Mouse (Mus musculus) stomach, embryonic 16.5 days (tissue): ENCODE results near the gene Dnah17. TPM values are rescaled to one million over a fixed set of nuclear protein-coding genes. Genes with fewer than 3 reads are reported as not detected.
A peak's percentile ranks its signal among the peaks of the same experiment; 100 is the strongest.

Experiments
- ATAC-seq: fragments of 200-750 bp; cut with Nextera tagmentation; 2 replicates; pipeline ENCODE4 v1.8.0; 2017; ENCODE audit warnings: moderate number of reproducible peaks, moderate TSS enrichment; ENCODE audit not compliant: insufficient read depth, low FRiP score
- H3K27ac ChIP-seq: fragments of 300-500 bp; sonication (generic); 2 replicates; pipeline ENCODE4 v1.5.1; 2014; ENCODE audit warnings: low read length
- H3K27me3 ChIP-seq: fragments of 300-500 bp; sonication (generic); 2 replicates; pipeline ENCODE4 v1.6.1; 2014; ENCODE audit warnings: low read length, control low read depth, mixed read lengths; ENCODE audit not compliant: control insufficient read depth, insufficient read depth
- H3K36me3 ChIP-seq: fragments of 300-500 bp; sonication (generic); 2 replicates; pipeline ENCODE4 v1.6.1; 2014; ENCODE audit warnings: low read length; ENCODE audit not compliant: control insufficient read depth, insufficient read depth
- H3K4me1 ChIP-seq: fragments of 300-500 bp; sonication (generic); 2 replicates; pipeline ENCODE4 v1.6.1; 2014; ENCODE audit warnings: low read length, control low read depth, mixed read lengths; ENCODE audit not compliant: control insufficient read depth, insufficient read depth
- H3K4me2 ChIP-seq: fragments of 300-500 bp; sonication (generic); 2 replicates; pipeline ENCODE4 v1.6.1; 2014; ENCODE audit warnings: low read depth, low read length, mixed read lengths
- H3K4me3 ChIP-seq: fragments of 300-500 bp; sonication (generic); replicated peaks from 2 replicates; pipeline ENCODE4 v1.5.1; 2014; ENCODE audit warnings: mild to moderate bottlenecking, low read length
- H3K9ac ChIP-seq: fragments of 300-500 bp; sonication (generic); 2 replicates; pipeline ENCODE4 v1.6.1; 2014; ENCODE audit warnings: low read length
- H3K9me3 ChIP-seq: fragments of 300-500 bp; sonication (generic); replicated peaks from 2 replicates; pipeline ENCODE4 v1.6.1; 2016; ENCODE audit warnings: low read length, control low read depth; ENCODE audit not compliant: control insufficient read depth
- WGBS: fragments of 180-500 bp; shearing (Covaris S2); extraction: QIAGEN DNeasy Blood & Tissue Kit; methylation state at CpG from one replicate; pipeline ENCODE4 v1.1.7; 2014; 5-methylcytosine and 5-hydroxymethylcytosine counted together
- polyA plus RNA-seq: library from polyadenylated mRNA; unstranded; fragments of >200 nt; fragmentation: Nextera tagmentation; extraction: Ambion mirVana; gene quantifications from 2 replicates; pipeline ENCODE4 v1.2.1, GENCODE M21; 2015

The Dnah17 gene
- polyA plus RNA-seq, 1 experiment from 2014 or later: 0.13 TPM

GRCm38 (mm10) chr11:117995255-117995654, 135.2 kb downstream of the Dnah17 start:
- no peak overlapping the region for H3K4me2 ChIP-seq
- H3K4me3 ChIP-seq: no peak overlapping the region
- no peaks in the 10 kb centered on the region for H3K27me3 ChIP-seq
- WGBS: 70% methylated on average over 2 of the region's 2 CpGs
- no peaks in the 10 kb centered on the region for H3K9me3 ChIP-seq
- ATAC-seq: no peak
- H3K4me1 ChIP-seq: peaks cover 63% of the 10 kb centered on the region
- H3K27ac ChIP-seq: peak overlapping the region; percentile 90
- H3K9ac ChIP-seq: peak overlapping the region; percentile 53; the same call in 1 of the 2 replicates
- no peaks in the 10 kb centered on the region for H3K36me3 ChIP-seq

- H3K9ac ChIP-seq: peak overlapping the region; percentile 63
- 44% methylated on average over 9 of the region's 9 CpGs for WGBS
- H3K4me1 ChIP-seq: peaks cover 62% of the 10 kb centered on the region
- H3K4me3 ChIP-seq: no peak overlapping the region
- peak overlapping the region; percentile 90 for H3K27ac ChIP-seq
- no peaks in the 10 kb centered on the region for H3K36me3 ChIP-seq
- no peaks in the 10 kb centered on the region for H3K27me3 ChIP-seq
- no peaks in the 10 kb centered on the region for H3K9me3 ChIP-seq
- ATAC-seq: peak; percentile 65; the same call in 1 of the 2 replicates
- no peak overlapping the region; the same call in 1 of the 2 replicates for H3K4me2 ChIP-seq
These were observed 136.0 kb downstream of the Dnah17 start for GRCm38 (mm10) chr11:117994250-117995057.

GRCm38 (mm10) chr11:117993190-117994175, 137.0 kb downstream of the Dnah17 start:
- 67% methylated on average over 14 of the region's 14 CpGs for WGBS
- Histone ChIP-seq H3K4me2 (no peak overlapping the region; the same call in 1 of the 2 replicates), H3K4me3 (no peak overlapping the region), H3K4me1 (peaks cover 53% of the 10 kb centered on the region), H3K27ac (peak overlapping the region; percentile 90), H3K9ac (peak overlapping the region; percentile 63), H3K9me3 (no peaks in the 10 kb centered on the region), H3K36me3 (no peaks in the 10 kb centered on the region), H3K27me3 (no peaks in the 10 kb centered on the region)
- ATAC-seq: no peak

GRCm38 (mm10) chr11:117991502-117992470, 138.6 kb downstream of the Dnah17 start:
- Histone ChIP-seq H3K4me1 (peaks cover 61% of the 10 kb centered on the region), H3K36me3 (no peaks in the 10 kb centered on the region), H3K9ac (peak overlapping the region; percentile 27; the same call in 1 of the 2 replicates), H3K27ac (peak overlapping the region; percentile 53), H3K9me3 (no peaks in the 10 kb centered on the region), H3K4me2 (no peak overlapping the region), H3K4me3 (no peak overlapping the region), H3K27me3 (no peaks in the 10 kb centered on the region)
- ATAC-seq: no peak
- WGBS: 43% methylated on average over 9 of the region's 9 CpGs

GRCm38 (mm10) chr11:117989926-117990325, 140.5 kb downstream of the Dnah17 start:
- Histone ChIP-seq H3K9me3 (no peaks in the 10 kb centered on the region), H3K9ac (no peak overlapping the region; the same call in 1 of the 2 replicates), H3K27me3 (no peaks in the 10 kb centered on the region), H3K4me2 (no peak overlapping the region), H3K4me1 (peaks cover 56% of the 10 kb centered on the region), H3K4me3 (no peak overlapping the region), H3K36me3 (no peaks in the 10 kb centered on the region), H3K27ac (no peak overlapping the region)
- no peak for ATAC-seq
- WGBS: 50% methylated on average over 10 of the region's 10 CpGs

GRCm38 (mm10) chr11:117989241-117989640, 141.2 kb downstream of the Dnah17 start:
- no peak overlapping the region for H3K27ac ChIP-seq
- no peak overlapping the region for H3K4me2 ChIP-seq

GRCm38 (mm10) chr11:117987968-117988367, 142.5 kb downstream of the Dnah17 start:
- H3K4me1 ChIP-seq: peaks cover 36% of the 10 kb centered on the region
- peak overlapping the region; percentile 77 for H3K4me2 ChIP-seq
- H3K9me3 ChIP-seq: no peaks in the 10 kb centered on the region
- H3K27me3 ChIP-seq: no peaks in the 10 kb centered on the region
- no peaks in the 10 kb centered on the region for H3K36me3 ChIP-seq
- H3K4me3 ChIP-seq: peak overlapping the region; percentile 85
- ATAC-seq: no peak
- H3K27ac ChIP-seq: peak overlapping the region; percentile 65; the same call in 1 of the 2 replicates
- WGBS: 59% methylated on average over 4 of the region's 4 CpGs
- peak overlapping the region; percentile 84 for H3K9ac ChIP-seq

More at GRCm38 (mm10) chr11:117989241-117989640, 141.2 kb downstream of the Dnah17 start:
- WGBS: 87% methylated on average over 4 of the region's 4 CpGs
- ATAC-seq: no peak
- H3K4me3 ChIP-seq: no peak overlapping the region
- H3K36me3 ChIP-seq: no peaks in the 10 kb centered on the region
- no peaks in the 10 kb centered on the region for H3K9me3 ChIP-seq
- H3K9ac ChIP-seq: 0 out of 2 replicates have a peak overlapping the region, but pooled peaks have one; percentile 2
- peaks cover 49% of the 10 kb centered on the region for H3K4me1 ChIP-seq
- H3K27me3 ChIP-seq: no peaks in the 10 kb centered on the region

- Histone ChIP-seq H3K9me3 (no peaks in the 10 kb centered on the region), H3K4me1 (peaks cover 28% of the 10 kb centered on the region), H3K27ac (peak overlapping the region; percentile 65), H3K36me3 (no peaks in the 10 kb centered on the region), H3K4me2 (peak overlapping the region; percentile 77), H3K27me3 (no peaks in the 10 kb centered on the region), H3K4me3 (peak overlapping the region; percentile 85), H3K9ac (peak overlapping the region; percentile 84)
- WGBS: under 1% methylated on average over 31 of the region's 32 CpGs
- peak; percentile 43; the same call in 1 of the 2 replicates for ATAC-seq
These were observed 143.4 kb downstream of the Dnah17 start for GRCm38 (mm10) chr11:117987032-117987451.
